Mouse (Mus musculus) fat pad, adult 2 months (tissue): Measurements from ENCODE around the gene Opa1.

Experiments used
- DNase-seq: peaks from one replicate; pipeline ENCODE4 v3.0.0-alpha.2; 2011; ENCODE audit warnings: low read depth, low spot score; ENCODE audit errors: extremely low read depth

Opa1 gene

GRCm38 (mm10) chr16:29687987-29688885 is 109.1 kb downstream of the Opa1 start:
- DNase-seq = no peak

GRCm38 (mm10) chr16:29689187-29689819 is 110.2 kb downstream of the Opa1 start:
- DNase-seq = no peak

GRCm38 (mm10) chr16:29693025-29693682 is 114.0 kb downstream of the Opa1 start:
- DNase-seq = no peak

- no peak for DNase-seq
Measured at GRCm38 (mm10) chr16:29693791-29694419, 114.8 kb downstream of the Opa1 start.

GRCm38 (mm10) chr16:29694420-29694959 is 115.4 kb downstream of the Opa1 start:
- DNase-seq = no peak
